Mouse (Mus musculus) adrenal gland, postnatal 4 days (tissue): ENCODE measurements around the gene Camk2d. TPM values are rescaled to one million over a fixed set of nuclear protein-coding genes. Genes with fewer than 3 reads are reported as not detected.

Experiments used
- DNase-seq, 2 experiments: peaks; one replicate each; pipeline ENCODE4 v3.0.0; 2021 to 2022; ENCODE audit warnings: low spot score in 2 of 2, mixed read lengths in 2 of 2
- total RNA-seq, 2 experiments: library from RNA; stranded (reverse); gene quantifications; 2 replicates each; pipeline ENCODE4 v1.2.3; 2021

Gene Camk2d
- total RNA-seq, 2 experiments from 2014 or later: 99.4 to 100 TPM

GRCm38 (mm10) chr3:126611624-126612023 lies 15.5 kb downstream of the Camk2d start:
- no peak for DNase-seq

GRCm38 (mm10) chr3:126612748-126613509 lies 16.8 kb downstream of the Camk2d start:
- no peak for DNase-seq

GRCm38 (mm10) chr3:126613510-126614128 lies 17.5 kb downstream of the Camk2d start:
- DNase-seq: no peak

- DNase-seq: no peak
Observed at GRCm38 (mm10) chr3:126615306-126615705, 19.2 kb downstream of the Camk2d start.

GRCm38 (mm10) chr3:126620152-126620551 lies 24.1 kb downstream of the Camk2d start:
- DNase-seq: no peak

- DNase-seq: no peak
Observed at GRCm38 (mm10) chr3:126622509-126622908, 26.4 kb downstream of the Camk2d start.

- no peak for DNase-seq
Observed at GRCm38 (mm10) chr3:126624994-126625763, 29.1 kb downstream of the Camk2d start.

GRCm38 (mm10) chr3:126625764-126626040 lies 29.6 kb downstream of the Camk2d start:
- no peak for DNase-seq

GRCm38 (mm10) chr3:126627968-126628367 lies 31.9 kb downstream of the Camk2d start:
- no peak for DNase-seq

- no peak for DNase-seq
Observed at GRCm38 (mm10) chr3:126628380-126628779, 32.3 kb downstream of the Camk2d start.

GRCm38 (mm10) chr3:126629040-126629439 lies 32.9 kb downstream of the Camk2d start:
- DNase-seq: no peak

- no peak for DNase-seq
Observed at GRCm38 (mm10) chr3:126630111-126630869, 34.2 kb downstream of the Camk2d start.

- no peak for DNase-seq
Observed at GRCm38 (mm10) chr3:126631583-126631982, 35.5 kb downstream of the Camk2d start.

- no peak for DNase-seq
Observed at GRCm38 (mm10) chr3:126632580-126632979, 36.5 kb downstream of the Camk2d start.

GRCm38 (mm10) chr3:126634171-126634570 lies 38.1 kb downstream of the Camk2d start:
- no peak for DNase-seq

- DNase-seq: no peak
Observed at GRCm38 (mm10) chr3:126638259-126638658, 42.2 kb downstream of the Camk2d start.

GRCm38 (mm10) chr3:126639098-126639513 lies 43.0 kb downstream of the Camk2d start:
- DNase-seq: no peak

GRCm38 (mm10) chr3:126640443-126641251 lies 44.5 kb downstream of the Camk2d start:
- no peak for DNase-seq

- DNase-seq: no peak
Observed at GRCm38 (mm10) chr3:126641451-126641850, 45.3 kb downstream of the Camk2d start.
